In genomic region chr4:110229652-110230051, GRCm38 (mm10) we compare ENCODE assay signal across 25 mouse cellular contexts.
DNase-seq lines count a peak whose midpoint lies in the region; ATAC-seq and TF ChIP-seq lines count a peak whose summit lies in the region.
"Had no signal": no experiment of that assay in that cellular context is flagged by ENCODE, and none has a peak within 500 bp of the region (broad histone marks: within the 10 kb centered on the region; RNA-seq: fewer than 3 reads in every experiment).

No protein-coding gene starts in this region.

- no peak for DNase-seq in embryonic facial prominence, embryonic 14.5 days (ENCODE audit: low spot score)
- no peak for DNase-seq in embryonic facial prominence, embryonic 10.5 days (ENCODE audit: low spot score)
- no peak for DNase-seq in stomach, postnatal 0 days (ENCODE audit: low spot score)
- no peak for DNase-seq in right cerebral cortex, adult 2 months (ENCODE audit: low spot score in 2 of 2)
- no peak for DNase-seq in kidney, postnatal 25 days
- DNase-seq: adrenal gland, adult 8-10 months; adrenal gland, postnatal 36 days; B cell, adult 2 months; cerebellum, adult 11-12 months; cerebellum, adult 9-10 months; cerebellum, postnatal 25 days; forebrain, postnatal 0 days; gastrocnemius, postnatal 14 days; heart, adult 2 months; heart, postnatal 14 days had no signal

- H3K36me3 ChIP-seq in embryonic facial prominence, embryonic 14.5 days (ENCODE audit: control insufficient read depth, insufficient read depth, low read length): no peaks in the 10 kb centered on the region
- H3K36me3 ChIP-seq in embryonic facial prominence, embryonic 10.5 days (replicated peaks): no peaks in the 10 kb centered on the region
- H3K36me3 ChIP-seq in stomach, embryonic 15.5 days: no peaks in the 10 kb centered on the region
- H3K36me3 ChIP-seq in stomach, postnatal 0 days (ENCODE audit: control insufficient read depth, insufficient read depth, low read length): no peaks in the 10 kb centered on the region
- no peaks in the 10 kb centered on the region for H3K36me3 ChIP-seq in liver, embryonic 15.5 days (replicated peaks)
- H3K36me3 ChIP-seq: embryonic facial prominence, embryonic 13.5 days; G1E; heart, embryonic 15.5 days had no signal

- H3K27me3 ChIP-seq in embryonic facial prominence, embryonic 14.5 days (replicated peaks; ENCODE audit: control insufficient read depth, insufficient read depth, low read length): no peaks in the 10 kb centered on the region
- no peaks in the 10 kb centered on the region for H3K27me3 ChIP-seq in embryonic facial prominence, embryonic 10.5 days (replicated peaks; ENCODE audit: low read depth, poor library complexity, severe bottlenecking)
- H3K27me3 ChIP-seq in stomach, embryonic 15.5 days (replicated peaks): no peaks in the 10 kb centered on the region
- H3K27me3 ChIP-seq in stomach, postnatal 0 days (ENCODE audit: control insufficient read depth, insufficient read depth, low read length): no peaks in the 10 kb centered on the region
- H3K27me3 ChIP-seq in liver, embryonic 15.5 days: no peaks in the 10 kb centered on the region
- H3K27me3 ChIP-seq: embryonic facial prominence, embryonic 13.5 days; forebrain, embryonic 13.5 days; heart, embryonic 15.5 days; hindbrain, embryonic 13.5 days had no signal

- no peak overlapping the region for H3K9ac ChIP-seq in embryonic facial prominence, embryonic 14.5 days (ENCODE audit: low read depth, low read length)
- H3K9ac ChIP-seq in stomach, embryonic 15.5 days: no peak overlapping the region
- no peak overlapping the region for H3K9ac ChIP-seq in stomach, postnatal 0 days (ENCODE audit: low read length)
- no peak overlapping the region for H3K9ac ChIP-seq in liver, embryonic 15.5 days
- H3K9ac ChIP-seq: embryonic facial prominence, embryonic 13.5 days; forebrain, embryonic 13.5 days; forebrain, postnatal 0 days; heart, embryonic 15.5 days; hindbrain, embryonic 13.5 days had no signal

- WGBS in embryonic facial prominence, embryonic 14.5 days: 89% methylated on average over 1 of the region's 1 CpGs
- WGBS in embryonic facial prominence, embryonic 10.5 days: 94% methylated on average over 1 of the region's 1 CpGs
- 88% methylated on average over 1 of the region's 1 CpGs for WGBS in stomach, embryonic 15.5 days
- WGBS in stomach, postnatal 0 days: 88% methylated on average over 1 of the region's 1 CpGs
- WGBS in liver, embryonic 15.5 days (ENCODE audit: insufficient replicate concordance): 60% methylated on average over 1 of the region's 1 CpGs

- no peaks in the 10 kb centered on the region for H3K4me1 ChIP-seq in embryonic facial prominence, embryonic 14.5 days (ENCODE audit: control insufficient read depth, insufficient read depth, low read length)
- 0 out of 2 replicates have a peak, but pooled peaks cover 3% of the 10 kb centered on the region for H3K4me1 ChIP-seq in embryonic facial prominence, embryonic 10.5 days
- H3K4me1 ChIP-seq in stomach, embryonic 15.5 days: no peaks in the 10 kb centered on the region
- no peaks in the 10 kb centered on the region for H3K4me1 ChIP-seq in stomach, postnatal 0 days (replicated peaks; ENCODE audit: control insufficient read depth, insufficient read depth)
- peaks cover 30% of the 10 kb centered on the region for H3K4me1 ChIP-seq in liver, embryonic 15.5 days (replicated peaks)
- H3K4me1 ChIP-seq: embryonic facial prominence, embryonic 13.5 days had no signal

- TF ChIP-seq EP300 in stomach, postnatal 0 days (optimal IDR thresholded peaks at IDR 0.05): no peak

- ATAC-seq in embryonic facial prominence, embryonic 14.5 days (ENCODE audit: low read depth): peak; percentile 30; the same call in 1 of the 2 replicates
- peak; percentile 71; the same call in 1 of the 2 replicates for ATAC-seq in stomach, embryonic 15.5 days (ENCODE audit: insufficient read depth, low FRiP score, low read depth)
- ATAC-seq in stomach, postnatal 0 days (ENCODE audit: low FRiP score, low TSS enrichment): no peak
- peak; percentile 85 for ATAC-seq in liver, embryonic 15.5 days (ENCODE audit: insufficient read depth)
- ATAC-seq: CD4-positive, CD25-positive, alpha-beta regulatory T cell, adult 4 months; forebrain, embryonic 13.5 days; forebrain, postnatal 0 days; hindbrain, postnatal 0 days had no signal

- H3K9me3 ChIP-seq in embryonic facial prominence, embryonic 14.5 days (ENCODE audit: control insufficient read depth, low read length): no peaks in the 10 kb centered on the region
- no peaks in the 10 kb centered on the region for H3K9me3 ChIP-seq in embryonic facial prominence, embryonic 10.5 days
- no peaks in the 10 kb centered on the region for H3K9me3 ChIP-seq in stomach, embryonic 15.5 days
- no peaks in the 10 kb centered on the region for H3K9me3 ChIP-seq in stomach, postnatal 0 days (ENCODE audit: control insufficient read depth, low read length)
- H3K9me3 ChIP-seq in liver, embryonic 15.5 days (replicated peaks): no peaks in the 10 kb centered on the region
- H3K9me3 ChIP-seq: embryonic facial prominence, embryonic 13.5 days; forebrain, embryonic 13.5 days; heart, embryonic 15.5 days; hindbrain, embryonic 13.5 days had no signal

- H3K4me2 ChIP-seq in embryonic facial prominence, embryonic 14.5 days (ENCODE audit: low read depth, low read length): no peak overlapping the region
- no peak overlapping the region for H3K4me2 ChIP-seq in stomach, embryonic 15.5 days
- H3K4me2 ChIP-seq in stomach, postnatal 0 days (replicated peaks; ENCODE audit: low read depth): no peak overlapping the region
- H3K4me2 ChIP-seq in liver, embryonic 15.5 days: peak overlapping the region; percentile 59
- H3K4me2 ChIP-seq: embryonic facial prominence, embryonic 13.5 days; forebrain, embryonic 13.5 days; heart, embryonic 11.5 days; heart, embryonic 15.5 days; hindbrain, embryonic 13.5 days had no signal

- H3K27ac ChIP-seq in embryonic facial prominence, embryonic 14.5 days (replicated peaks; ENCODE audit: low read depth, low read length): no peak overlapping the region
- H3K27ac ChIP-seq in embryonic facial prominence, embryonic 10.5 days (replicated peaks): no peak overlapping the region
- H3K27ac ChIP-seq in stomach, embryonic 15.5 days: no peak overlapping the region
- no peak overlapping the region for H3K27ac ChIP-seq in stomach, postnatal 0 days (replicated peaks)
- H3K27ac ChIP-seq in liver, embryonic 15.5 days (replicated peaks): peak overlapping the region; percentile 61
- H3K27ac ChIP-seq: embryonic facial prominence, embryonic 13.5 days; forebrain, embryonic 13.5 days; heart, adult 2 months; heart, embryonic 15.5 days; hindbrain, postnatal 0 days had no signal

- no peak overlapping the region for H3K4me3 ChIP-seq in embryonic facial prominence, embryonic 14.5 days (ENCODE audit: low read depth, low read length)
- no peak overlapping the region for H3K4me3 ChIP-seq in embryonic facial prominence, embryonic 10.5 days
- H3K4me3 ChIP-seq in stomach, embryonic 15.5 days (replicated peaks): no peak overlapping the region
- no peak overlapping the region for H3K4me3 ChIP-seq in stomach, postnatal 0 days (ENCODE audit: low read depth, low read length)
- H3K4me3 ChIP-seq in liver, embryonic 15.5 days (replicated peaks): no peak overlapping the region
- H3K4me3 ChIP-seq: embryonic facial prominence, embryonic 13.5 days; forebrain, embryonic 13.5 days; heart, adult 2 months; heart, embryonic 15.5 days; hindbrain, embryonic 13.5 days had no signal

- no peak for TF ChIP-seq CTCF in stomach, postnatal 0 days (IDR thresholded peaks at IDR 0.05; ENCODE audit: low read depth)
